Mouse (Mus musculus): Measurements from ENCODE around the gene Tnks2. TPM values are rescaled to one million over a fixed set of nuclear protein-coding genes. Genes with fewer than 3 reads are reported as not detected.

The Tnks2 gene
- total and polyA plus RNA-seq, 3 experiments = 59.7 to 90.5 (median 73.1) TPM

- in situ Hi-C loops (cut with MboI; ENCODE audit: low pct_ligation_motif_present, low pct_unique_long_range_greater_than_20kb, low sequenced_read_pairs) = no loop called here
- dilution Hi-C loops (cut with MboI; ENCODE audit: extremely low pct_ligation_motif_present, extremely low pct_unique_long_range_greater_than_20kb, low sequenced_read_pairs) = no loop called here
Observed at GRCm38 (mm10) chr19:36874651-36875050, 40.6 kb downstream of the Tnks2 start.

GRCm38 (mm10) chr19:36877329-36877728, 43.3 kb downstream of the Tnks2 start:
- Histone ChIP-seq H3K27ac (ENCODE audit: insufficient read depth, low read depth) (no peak overlapping the region), H3K4me3 (replicated peaks in 1 of 3; ENCODE audit: low read depth in 2 of 3, low read length in 2 of 3, poor library complexity in 1 of 3) (no peak overlapping the region), H3K36me3 (replicated peaks in 1 of 2; ENCODE audit: control insufficient read depth in 1 of 2, insufficient read depth in 1 of 2, low read length in 1 of 2) (peaks cover 67 to 97% of the 10 kb centered on the region in 2 experiments), H3K4me2 (ENCODE audit: insufficient read depth, low read depth, poor library complexity, severe bottlenecking) (no peak overlapping the region), H3K9me3 (replicated peaks; ENCODE audit: low read length) (no peaks in the 10 kb centered on the region), H3K4me1 (ENCODE audit: control insufficient read depth in 1 of 2, insufficient read depth in 2 of 2) (no peaks in the 10 kb centered on the region), H3K79me2 (replicated peaks; ENCODE audit: control insufficient read depth, extremely low read depth, insufficient read depth, poor library complexity, severe bottlenecking) (no peaks in the 10 kb centered on the region), H3K27me3 (replicated peaks) (no peaks in the 10 kb centered on the region), H3K9ac (ENCODE audit: insufficient read depth, low read depth) (no peak overlapping the region)
- no peak for TF ChIP-seq BHLHE40 (IDR thresholded peaks at IDR 0.05; ENCODE audit: low read depth, low read length)
- no peak for TF ChIP-seq ZMIZ1 (IDR thresholded peaks at IDR 0.05; ENCODE audit: low read depth, low read length)
- no peak for TF ChIP-seq CHD1 (IDR thresholded peaks at IDR 0.05; ENCODE audit: low read depth, low read length)
- no peak for TF ChIP-seq E2F4 (IDR thresholded peaks at IDR 0.05; ENCODE audit: insufficient replicate concordance, low read depth, low read length)
- TF ChIP-seq RAD21 (IDR thresholded peaks at IDR 0.05; ENCODE audit: low read depth, low read length) = no peak
- TF ChIP-seq CHD2 (IDR thresholded peaks at IDR 0.05; ENCODE audit: low read length) = no peak
- no peak for TF ChIP-seq USF1 (IDR thresholded peaks at IDR 0.05; ENCODE audit: low read depth, low read length)
- TF ChIP-seq POLR2AphosphoS2 (IDR thresholded peaks at IDR 0.05; ENCODE audit: low read depth, low read length) = no peak
- no peak for TF ChIP-seq SIN3A (IDR thresholded peaks at IDR 0.05; ENCODE audit: low read length)
- dilution Hi-C loops (cut with MboI; ENCODE audit: extremely low pct_ligation_motif_present, extremely low pct_unique_long_range_greater_than_20kb, low sequenced_read_pairs) = no loop called here
- DNase-seq (ENCODE audit: extremely low read depth) = no peak
- in situ Hi-C loops (cut with MboI; ENCODE audit: low pct_ligation_motif_present, low pct_unique_long_range_greater_than_20kb, low sequenced_read_pairs) = no loop called here

More at GRCm38 (mm10) chr19:36874651-36875050, 40.6 kb downstream of the Tnks2 start:
- Histone ChIP-seq H3K4me3 (replicated peaks in 1 of 3; ENCODE audit: low read depth in 2 of 3, low read length in 2 of 3, poor library complexity in 1 of 3) (no peak overlapping the region), H3K36me3 (replicated peaks in 1 of 2; ENCODE audit: control insufficient read depth in 1 of 2, insufficient read depth in 1 of 2, low read length in 1 of 2) (peaks cover 57 to 95% of the 10 kb centered on the region in 2 experiments), H3K4me1 (ENCODE audit: control insufficient read depth in 1 of 2, insufficient read depth in 2 of 2) (no peaks in the 10 kb centered on the region), H3K9ac (ENCODE audit: insufficient read depth, low read depth) (no peak overlapping the region), H3K27me3 (replicated peaks) (no peaks in the 10 kb centered on the region), H3K9me3 (replicated peaks; ENCODE audit: low read length) (no peaks in the 10 kb centered on the region), H3K79me2 (replicated peaks; ENCODE audit: control insufficient read depth, extremely low read depth, insufficient read depth, poor library complexity, severe bottlenecking) (no peaks in the 10 kb centered on the region), H3K27ac (ENCODE audit: insufficient read depth, low read depth) (no peak overlapping the region), H3K4me2 (ENCODE audit: insufficient read depth, low read depth, poor library complexity, severe bottlenecking) (no peak overlapping the region)
- DNase-seq (ENCODE audit: extremely low read depth) = no peak
- TF ChIP-seq UBTF (IDR thresholded peaks at IDR 0.05; ENCODE audit: low read depth, low read length) (no peak), USF1 (IDR thresholded peaks at IDR 0.05; ENCODE audit: low read depth, low read length) (no peak), RAD21 (IDR thresholded peaks at IDR 0.05; ENCODE audit: low read depth, low read length) (no peak), NELFE (IDR thresholded peaks at IDR 0.05; ENCODE audit: low read depth, low read length) (no peak), MEF2A (IDR thresholded peaks at IDR 0.05; ENCODE audit: borderline replicate concordance, low read depth, low read length) (no peak), ZKSCAN1 (IDR thresholded peaks at IDR 0.05; ENCODE audit: borderline replicate concordance, low read depth, low read length) (no peak), NRF1 (IDR thresholded peaks at IDR 0.05; ENCODE audit: low read depth, low read length) (no peak), HCFC1 (IDR thresholded peaks at IDR 0.05; ENCODE audit: low read depth, low read length) (no peak), CHD2 (IDR thresholded peaks at IDR 0.05; ENCODE audit: low read length) (no peak), EP300 (IDR thresholded peaks at IDR 0.05; ENCODE audit: low read length) (no peak), IRF4 (IDR thresholded peaks at IDR 0.05; ENCODE audit: low read depth, low read length) (no peak)
